Mouse (Mus musculus): Measurements from ENCODE around the gene Ndst2.
A peak's percentile ranks its signal among the peaks of the same experiment; 100 is the strongest.

The Ndst2 gene

DNA sequence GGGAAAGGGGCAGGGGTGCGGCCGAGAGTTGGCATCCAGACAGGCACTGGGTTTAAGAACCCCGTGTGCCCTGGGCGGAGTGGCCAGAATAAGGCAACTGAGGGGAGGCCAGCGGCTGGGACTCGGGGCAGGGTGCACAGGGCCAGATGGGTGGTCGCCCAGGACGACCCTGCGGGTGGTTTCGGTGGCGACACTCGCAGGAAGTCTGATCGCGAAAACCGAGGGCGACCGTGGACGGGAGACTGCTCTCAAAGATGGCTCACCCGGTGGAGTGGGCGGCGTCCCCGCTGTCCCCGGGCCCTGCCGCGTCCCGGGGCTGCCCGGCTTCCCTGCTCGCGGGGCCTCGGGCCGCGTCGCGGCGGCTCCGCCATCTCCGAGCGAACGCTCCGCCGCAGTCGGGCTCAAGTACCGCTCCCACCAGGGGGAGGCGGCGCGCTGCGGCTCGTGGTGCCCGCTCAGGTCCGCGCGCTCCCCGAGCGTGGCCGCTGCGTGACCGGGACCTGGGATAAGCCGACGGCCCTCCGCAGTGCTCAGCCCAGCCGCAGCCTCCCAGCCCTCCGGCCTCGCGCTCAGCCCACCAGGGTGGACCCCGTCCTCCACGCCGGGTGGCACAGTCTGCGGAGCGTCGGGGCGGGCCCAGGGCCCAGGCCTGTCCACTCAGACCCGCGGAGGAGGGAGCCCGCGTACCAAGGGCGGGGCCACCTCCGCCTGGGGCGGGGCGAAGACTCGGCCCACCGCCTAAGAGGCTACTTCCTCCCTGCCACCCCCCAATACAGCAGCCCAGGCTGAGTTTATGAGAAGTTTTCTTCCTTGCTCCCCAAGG lies at the start of gene Ndst2:
Gene Ndst2, minus strand, starts transcription at position 611 of the 823 bp plus-strand sequence.
- DNase-seq (ENCODE audit: low read depth, low spot score) = peak; percentile 89

DNA sequence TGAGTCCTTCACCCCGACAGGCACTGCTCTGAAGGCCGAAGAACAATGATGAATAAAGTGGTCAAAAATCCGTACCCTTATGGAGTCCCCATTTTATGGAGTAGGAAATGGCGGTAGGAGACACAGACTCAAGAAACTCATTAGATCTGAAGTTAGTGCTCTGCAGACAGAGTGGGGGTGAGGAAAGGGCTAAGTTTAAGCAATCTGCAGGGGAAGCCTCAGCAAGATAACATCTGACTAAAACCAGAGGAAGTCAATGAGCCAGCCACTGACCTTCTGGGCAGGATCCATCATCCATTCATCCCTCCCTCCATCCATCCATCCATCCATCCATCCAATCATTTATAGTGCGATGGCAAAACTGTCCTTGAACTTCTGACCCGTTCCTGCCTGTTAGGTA lies 49.2 kb upstream of the Ndst2 start:
- DNase-seq (ENCODE audit: low read depth, low spot score) = no peak

DNA sequence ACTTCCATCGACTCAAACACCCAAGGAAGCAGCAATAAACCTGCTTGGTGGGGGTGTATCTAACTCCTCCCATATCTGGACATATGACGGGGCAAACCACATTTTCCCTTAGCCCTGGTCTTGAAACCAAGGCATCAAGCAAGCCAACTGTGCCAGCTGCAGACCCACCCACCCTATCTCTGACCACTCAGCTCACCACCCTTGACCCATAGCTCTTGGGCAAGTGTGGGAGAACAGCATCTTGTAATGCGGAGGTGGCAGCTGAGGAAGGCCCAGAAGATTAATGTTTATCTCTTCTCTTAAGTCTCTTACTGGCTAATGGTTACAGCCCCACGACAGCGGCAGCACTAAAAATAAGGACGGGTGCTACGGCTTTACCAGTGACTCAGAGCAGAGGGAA lies 48.5 kb upstream of the Ndst2 start:
- DNase-seq (ENCODE audit: low read depth, low spot score) = no peak

DNA sequence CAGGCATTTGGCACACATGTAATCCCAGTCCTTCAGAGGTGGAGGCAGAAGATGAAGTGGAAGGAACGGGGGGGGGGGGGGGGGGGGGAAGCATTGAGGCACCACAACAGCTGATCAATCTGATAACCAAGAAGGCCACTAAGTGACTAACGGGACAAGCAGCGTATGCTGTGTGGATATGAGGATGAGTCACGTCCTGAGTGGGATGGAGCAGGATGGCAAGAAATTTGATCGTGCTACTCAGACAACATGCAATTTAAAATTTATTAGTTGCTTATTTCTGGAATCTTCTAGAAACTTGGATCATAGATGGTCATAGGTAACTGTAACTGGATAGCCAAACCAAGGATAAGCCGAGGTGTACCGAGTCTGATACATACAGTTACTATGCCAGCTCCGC lies 45.9 kb upstream of the Ndst2 start:
- DNase-seq (ENCODE audit: low read depth, low spot score) = no peak

DNA sequence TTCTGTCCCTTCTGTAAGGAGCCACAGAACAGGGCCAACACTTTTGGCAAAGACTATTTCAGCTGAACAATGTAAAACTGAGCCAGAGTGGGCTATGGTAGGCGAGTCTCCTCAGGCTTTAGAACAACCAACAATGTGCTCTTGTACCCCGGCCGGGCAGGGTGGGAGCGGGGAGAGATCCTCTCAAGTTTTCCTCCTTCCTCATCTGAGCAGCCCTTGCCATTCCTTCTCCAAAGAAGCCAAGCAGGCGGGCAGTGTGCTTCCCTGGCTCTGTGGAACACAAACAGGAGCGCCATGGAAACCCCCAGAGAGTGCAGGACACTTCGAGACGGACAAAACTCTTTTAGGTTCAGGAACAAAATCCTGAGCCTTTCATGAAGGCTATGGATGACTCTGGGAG lies 44.1 kb upstream of the Ndst2 start:
- no peak for DNase-seq (ENCODE audit: low read depth, low spot score)

DNA sequence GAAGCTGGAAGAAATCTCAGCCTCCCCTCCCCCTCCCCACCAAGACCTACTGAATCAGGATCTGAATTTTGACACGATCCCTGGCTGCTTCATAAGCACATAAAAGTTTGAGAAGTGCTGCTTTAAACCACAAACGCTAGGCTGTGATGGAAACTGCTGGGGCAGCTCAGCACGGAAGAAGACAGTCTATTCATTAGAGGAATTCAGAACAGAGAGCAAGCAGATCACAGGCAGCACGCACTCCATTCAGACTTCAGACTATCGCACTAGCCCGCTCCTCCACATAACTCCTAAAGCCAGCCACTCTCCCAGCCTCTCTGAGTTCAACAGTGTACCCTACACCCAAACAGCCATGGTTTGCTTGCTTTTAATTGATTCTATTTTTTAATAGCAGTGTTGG lies 41.3 kb upstream of the Ndst2 start:
- DNase-seq (ENCODE audit: low read depth, low spot score) = no peak

DNA sequence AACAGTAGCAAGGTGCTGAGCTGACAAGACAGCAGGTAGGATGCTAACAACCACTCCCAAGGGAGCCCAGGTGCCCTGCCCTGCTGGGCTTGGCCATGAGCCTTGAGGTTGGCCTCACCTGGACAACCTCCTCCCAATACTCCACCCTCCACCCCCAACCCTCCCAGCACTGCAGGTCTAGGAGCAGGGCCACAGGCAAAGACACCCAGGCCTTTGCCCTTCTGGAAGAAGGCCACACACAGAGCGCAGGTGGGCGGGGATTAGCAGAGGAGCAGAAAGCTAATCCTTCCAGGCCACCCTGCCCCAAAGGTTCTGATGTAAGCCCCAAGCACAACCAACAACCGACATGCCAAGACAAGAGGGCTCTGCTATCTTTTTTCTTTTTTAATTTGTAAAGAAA lies 39.0 kb upstream of the Ndst2 start:
- no peak for DNase-seq (ENCODE audit: low read depth, low spot score)

DNA sequence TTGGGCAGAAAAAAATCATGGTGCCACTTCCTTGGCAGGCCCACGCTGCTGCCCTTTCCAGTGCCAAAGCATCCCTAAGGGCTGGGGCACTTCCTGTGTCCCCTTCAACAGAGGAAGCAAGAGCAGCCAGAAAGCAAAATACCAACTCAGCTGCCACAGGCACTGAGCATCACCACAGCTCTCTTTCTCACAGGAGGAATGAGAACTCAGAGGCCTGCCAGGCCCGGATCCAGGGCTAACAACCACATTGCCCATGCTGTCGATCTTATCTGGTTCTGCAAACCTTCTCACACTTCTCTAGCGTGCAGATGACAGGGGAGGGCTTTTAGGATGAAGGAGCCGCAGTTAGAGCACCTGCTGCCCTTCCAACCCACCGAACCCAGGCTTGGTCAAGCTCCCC lies 38.4 kb upstream of the Ndst2 start:
- no peak for DNase-seq (ENCODE audit: low read depth, low spot score)

DNA sequence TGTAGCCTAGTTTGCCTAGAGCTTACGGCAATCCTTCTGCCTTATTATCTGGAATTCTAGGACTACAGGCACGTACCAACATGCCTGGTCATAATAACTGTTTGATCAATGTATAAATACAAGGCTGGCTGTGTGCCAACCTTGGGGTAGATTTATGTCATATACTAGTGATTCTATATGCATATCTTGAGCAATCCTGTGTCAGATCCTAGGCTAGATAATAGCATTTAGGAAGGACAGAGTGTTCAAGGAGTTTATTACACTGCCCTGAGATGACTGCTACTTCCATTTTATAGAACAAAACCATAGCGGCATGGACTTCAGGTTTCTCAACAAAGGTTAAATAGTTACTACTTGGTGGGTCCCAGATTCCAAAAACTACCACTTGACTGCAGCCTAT lies 37.6 kb upstream of the Ndst2 start:
- no peak for DNase-seq (ENCODE audit: low read depth, low spot score)

DNA sequence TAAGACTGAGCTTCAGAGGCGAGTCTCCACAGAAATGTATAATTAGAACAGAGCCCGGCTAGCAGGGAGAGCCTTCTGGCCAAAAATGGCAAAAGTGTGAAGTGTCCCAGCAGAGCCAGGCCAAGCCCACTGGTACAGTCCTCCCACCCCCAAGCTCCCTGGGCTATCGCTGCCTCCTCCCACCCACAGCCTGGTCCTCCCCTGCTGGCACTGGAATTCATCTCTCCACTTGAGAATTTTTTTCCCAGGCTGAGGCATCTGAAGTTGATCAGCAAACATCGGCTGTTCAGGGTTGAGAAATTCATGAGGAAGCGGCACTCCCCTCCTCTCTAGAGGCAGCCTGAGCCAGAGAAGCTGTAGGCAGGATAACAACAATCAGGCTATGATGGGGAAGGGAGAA lies 34.2 kb upstream of the Ndst2 start:
- DNase-seq (ENCODE audit: low read depth, low spot score) = no peak

DNA sequence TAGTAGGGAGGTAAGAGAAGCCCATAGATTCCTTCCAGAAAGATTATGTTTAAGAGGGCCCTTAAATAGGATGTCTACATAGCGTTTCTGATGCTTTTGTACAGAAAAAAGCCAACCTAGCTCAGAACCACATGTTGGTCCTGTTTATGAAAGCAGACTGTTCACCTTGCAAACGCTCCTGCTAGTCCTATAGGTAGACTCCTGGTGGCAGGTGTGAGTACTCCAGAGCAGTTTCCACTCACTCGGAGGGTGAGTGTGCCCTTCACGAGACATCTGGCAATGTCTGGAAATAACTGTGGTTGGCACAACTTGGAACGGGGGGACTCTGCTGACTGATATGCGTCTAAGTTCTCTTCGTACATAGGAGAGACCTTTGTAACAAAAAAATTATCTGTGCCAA lies 33.6 kb upstream of the Ndst2 start:
- no peak for DNase-seq (ENCODE audit: low read depth, low spot score)

DNA sequence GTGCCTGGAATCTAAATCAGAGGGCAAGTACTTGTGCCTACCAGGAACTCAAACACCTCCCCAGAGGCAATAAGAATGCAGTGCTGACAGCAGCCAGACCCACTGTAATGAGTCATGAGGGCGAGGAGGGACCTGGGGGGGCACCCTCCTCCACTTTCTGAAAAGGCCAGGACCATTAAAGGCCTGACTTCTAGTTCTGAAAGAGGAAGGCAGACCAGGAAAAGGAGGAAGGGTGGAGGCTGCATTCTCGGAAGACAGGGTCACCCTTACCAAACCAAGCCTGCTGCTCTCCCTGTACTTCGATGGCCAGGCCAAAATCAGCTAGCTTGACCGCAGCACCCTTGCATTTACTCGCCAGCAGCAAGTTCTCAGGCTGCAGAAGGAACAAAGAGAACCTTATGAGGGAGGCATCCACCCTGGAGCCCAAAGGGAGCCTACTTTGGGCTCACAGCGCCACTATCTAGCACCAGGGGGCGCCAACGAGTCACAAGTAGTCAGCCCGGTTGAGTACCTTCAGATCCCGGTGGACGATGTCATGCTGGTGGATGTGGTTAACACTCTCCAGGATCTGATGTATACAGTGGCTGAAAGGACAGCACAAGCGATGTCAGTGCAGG lies 31.4 kb upstream of the Ndst2 start:
- peak; percentile 81 for DNase-seq (ENCODE audit: low read depth, low spot score)

DNA sequence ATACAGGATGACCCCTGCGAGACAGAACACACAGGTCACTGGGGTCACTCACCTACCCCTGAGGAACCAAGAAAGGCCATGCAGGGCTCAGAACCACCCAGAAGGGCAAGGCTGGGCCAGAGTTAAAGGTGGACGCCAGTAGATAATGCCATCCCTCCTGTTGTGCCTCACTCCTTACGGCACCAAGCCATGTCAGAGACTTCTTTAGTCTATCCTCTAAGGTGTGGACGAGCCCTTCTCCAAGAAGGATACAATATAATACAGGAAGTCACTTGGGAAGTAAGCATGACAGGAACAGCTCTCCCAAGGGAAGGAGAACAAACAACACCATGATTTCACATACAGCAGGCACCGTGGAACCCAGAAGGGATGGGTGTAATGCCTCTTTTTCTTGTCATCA lies 30.6 kb upstream of the Ndst2 start:
- DNase-seq (ENCODE audit: low read depth, low spot score) = no peak

DNA sequence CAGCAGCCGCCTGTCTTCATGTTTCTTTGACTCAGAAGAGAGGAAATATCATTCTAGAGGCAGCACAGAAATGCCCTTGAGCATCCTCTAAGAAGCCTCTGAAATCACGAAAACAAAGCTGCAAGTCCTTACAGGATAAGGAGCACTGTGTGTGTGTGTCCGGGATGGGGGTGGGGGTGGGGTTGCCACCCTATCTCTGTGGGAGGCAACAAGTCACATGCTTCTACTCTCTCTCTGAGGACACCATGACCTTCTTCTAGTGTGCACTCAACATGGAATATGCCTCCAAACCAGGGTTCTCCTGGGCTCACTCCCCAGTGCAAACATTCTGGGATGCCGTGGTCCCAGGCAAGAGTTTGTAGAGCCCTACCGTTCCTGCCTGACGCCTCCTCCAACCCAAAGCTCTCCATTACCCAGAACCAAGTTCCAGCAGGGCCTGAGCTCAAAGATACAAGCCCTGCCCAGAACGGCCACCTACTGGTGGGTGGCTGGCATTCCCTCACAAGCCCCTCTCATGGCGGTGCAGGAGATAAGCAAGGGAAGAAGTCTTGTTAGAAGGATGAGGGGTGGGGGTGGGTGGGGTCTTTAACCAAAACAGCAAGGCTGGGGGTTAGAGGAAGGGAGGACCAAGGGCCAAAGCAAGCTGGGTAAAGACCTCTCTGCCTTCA lies 24.5 kb upstream of the Ndst2 start:
- DNase-seq (ENCODE audit: low read depth, low spot score) = no peak

DNA sequence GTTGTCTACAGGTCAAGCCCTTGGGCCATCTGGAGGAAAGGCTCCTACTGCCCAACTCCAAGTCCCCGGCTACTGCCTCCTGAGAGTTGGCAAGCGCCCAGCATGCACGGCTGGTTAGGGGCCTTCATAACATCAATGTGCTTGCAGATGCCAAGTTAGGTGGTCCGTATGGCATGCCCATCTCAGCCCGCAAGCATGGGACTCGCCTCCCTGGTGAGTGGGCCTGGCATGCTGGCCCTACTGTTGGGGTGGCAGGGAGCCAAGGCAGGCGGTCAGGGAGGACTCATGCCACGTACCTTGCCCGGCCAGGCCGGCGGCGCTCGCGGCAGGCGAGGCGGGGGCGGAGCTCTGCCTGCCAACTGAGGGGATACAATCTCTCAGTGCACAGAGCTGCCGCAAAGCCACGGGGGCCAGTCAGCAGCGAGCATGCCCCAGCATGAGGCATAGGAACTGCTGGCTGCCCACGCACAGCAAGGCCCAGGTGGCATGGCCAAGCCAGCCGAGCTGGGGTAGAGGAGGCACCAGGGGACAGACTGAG lies 23.1 kb upstream of the Ndst2 start:
- no peak for DNase-seq (ENCODE audit: low read depth, low spot score)

DNA sequence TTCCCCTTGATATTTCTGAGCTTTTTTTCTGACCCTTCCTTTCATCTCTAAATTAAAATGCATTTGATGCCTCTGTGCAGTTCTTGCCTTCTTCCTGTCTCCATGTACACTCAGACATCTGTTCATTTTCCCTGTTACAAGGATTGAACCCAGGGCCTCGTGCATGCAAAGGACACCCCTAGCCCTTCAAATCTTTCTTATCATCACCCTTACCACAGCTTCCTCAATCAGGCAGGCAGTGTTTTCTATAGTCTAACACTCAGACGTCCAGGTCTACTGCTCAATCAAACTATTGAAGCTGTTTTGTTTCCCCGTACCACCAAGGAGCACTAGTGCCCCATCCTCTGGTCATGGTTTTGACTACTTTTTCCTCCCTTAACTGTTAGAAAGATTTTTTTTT lies 19.4 kb upstream of the Ndst2 start:
- DNase-seq (ENCODE audit: low read depth, low spot score) = no peak

DNA sequence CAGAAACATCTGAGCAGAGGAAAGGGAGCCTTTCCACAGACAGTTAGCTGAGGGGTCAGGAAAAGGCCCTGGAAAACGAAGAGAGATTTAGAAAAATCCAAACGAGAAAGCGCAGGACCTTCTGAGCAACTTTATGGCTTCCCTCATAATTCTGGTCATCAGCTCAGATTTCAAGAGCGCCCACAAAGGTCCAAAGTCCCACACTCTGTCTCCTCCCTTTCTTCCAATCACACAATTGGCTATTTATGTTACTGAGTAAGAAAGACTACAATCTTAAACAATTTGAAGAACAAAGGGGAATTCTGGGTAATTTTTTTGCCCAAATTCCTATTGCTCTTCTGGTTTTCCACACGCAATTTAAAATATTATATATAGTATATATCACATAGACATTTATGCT lies 16.1 kb upstream of the Ndst2 start:
- no peak for DNase-seq (ENCODE audit: low read depth, low spot score)

DNA sequence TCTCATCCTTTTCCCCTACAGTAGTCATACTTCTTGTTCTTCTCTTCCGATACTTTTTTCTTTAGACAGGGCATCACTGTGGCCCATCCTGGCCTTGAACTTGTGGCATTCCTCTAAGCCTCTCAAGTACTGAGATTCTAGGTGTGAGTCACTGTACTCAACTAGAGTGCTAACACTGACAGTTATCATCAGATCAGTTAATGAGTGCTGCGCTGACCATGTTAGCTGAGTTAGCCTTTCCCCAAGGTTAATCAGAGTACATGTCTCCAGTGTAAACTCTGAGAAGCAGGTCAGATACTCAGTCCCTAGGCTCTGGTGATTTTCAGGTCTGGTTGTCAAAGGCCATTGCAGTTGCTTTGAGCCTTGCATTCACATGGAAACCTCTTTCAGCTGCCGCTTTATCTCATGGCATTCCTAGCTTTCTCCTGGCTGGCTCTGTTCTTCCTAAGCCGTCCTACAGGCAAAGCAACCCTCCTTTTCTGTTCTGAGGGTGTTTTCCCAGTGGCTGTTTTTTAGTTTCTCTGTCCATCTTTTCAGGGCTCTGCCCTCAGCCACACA lies 15.2 kb upstream of the Ndst2 start:
- no peak for DNase-seq (ENCODE audit: low read depth, low spot score)

DNA sequence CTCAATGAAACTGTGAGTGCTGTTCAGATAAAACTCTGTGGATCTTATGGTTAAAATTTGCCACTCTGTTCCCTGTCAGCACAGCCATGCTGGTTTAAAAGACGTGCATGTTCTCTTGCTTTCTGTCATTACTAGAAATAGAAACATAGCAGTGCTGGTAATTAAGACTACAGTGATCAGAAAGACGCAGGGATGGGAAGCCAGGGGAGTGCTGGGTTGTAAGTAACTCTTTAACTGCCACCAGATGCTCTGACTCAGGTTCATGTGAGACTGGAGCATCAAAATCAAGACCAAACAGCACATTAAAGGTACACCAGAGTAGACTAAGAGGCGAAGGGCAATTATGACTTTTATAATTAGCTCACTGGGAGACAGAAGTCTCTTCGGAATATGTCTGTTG lies 14.0 kb upstream of the Ndst2 start:
- no peak for DNase-seq (ENCODE audit: low read depth, low spot score)

DNA sequence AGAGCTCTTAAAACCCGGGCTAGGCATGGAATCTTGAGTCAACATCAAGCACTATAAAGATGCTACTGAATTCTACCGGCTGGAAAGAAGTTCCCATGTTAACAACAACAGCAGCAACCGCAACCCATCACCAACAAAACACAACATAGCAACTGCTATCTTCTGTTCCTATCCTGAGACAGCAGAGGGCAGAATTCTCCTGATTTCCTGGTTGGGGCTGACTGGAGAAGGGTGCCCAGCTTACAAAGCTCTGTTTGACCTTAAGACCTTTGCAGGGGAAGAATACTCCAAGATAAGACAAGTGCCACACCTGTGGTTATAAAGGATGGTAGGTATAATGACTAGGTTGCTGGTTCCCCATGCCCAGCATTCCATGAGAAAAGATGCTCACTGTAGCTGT lies 12.6 kb upstream of the Ndst2 start:
- DNase-seq (ENCODE audit: low read depth, low spot score) = no peak

DNA sequence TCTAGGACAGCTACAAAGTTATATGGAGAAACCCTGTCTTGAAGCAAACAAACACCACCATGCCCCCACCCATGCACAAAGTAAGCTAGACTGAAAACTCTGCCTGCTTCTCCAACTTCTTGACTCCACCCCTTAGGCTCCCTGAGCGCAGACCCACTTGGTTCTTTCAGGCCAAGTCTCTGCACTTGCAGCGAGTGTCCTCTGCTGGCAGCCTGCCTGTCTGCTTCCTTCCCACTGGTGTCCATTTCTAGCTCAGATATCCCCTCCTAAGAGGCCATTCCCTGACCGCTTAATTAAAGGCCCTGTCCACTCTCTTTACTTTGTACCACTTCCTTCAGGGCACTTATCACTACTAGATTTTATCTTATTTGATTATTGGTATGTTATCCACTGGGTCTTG lies 9.3 kb upstream of the Ndst2 start:
- no peak for DNase-seq (ENCODE audit: low read depth, low spot score)

DNA sequence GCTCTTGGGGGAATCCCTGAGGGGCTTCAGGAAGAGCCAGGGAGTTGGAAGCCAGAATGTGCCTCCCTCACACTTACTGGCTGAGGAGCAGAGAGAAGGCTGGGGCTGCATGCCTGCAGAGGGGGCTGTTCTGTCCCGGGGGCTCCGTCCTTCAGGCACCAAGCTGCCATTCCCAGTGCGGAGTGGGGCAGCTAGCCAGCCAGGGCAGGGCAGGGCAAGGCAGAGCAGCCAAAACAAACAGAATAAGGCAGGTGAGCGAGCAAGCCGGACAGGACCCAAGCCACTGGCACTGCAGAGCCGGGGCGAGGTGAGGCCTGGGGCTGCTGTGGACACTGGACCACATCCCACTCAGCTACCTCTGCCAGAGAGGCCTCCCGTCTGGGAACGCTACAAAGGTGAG lies 6.9 kb upstream of the Ndst2 start:
- no peak for DNase-seq (ENCODE audit: low read depth, low spot score)

All from forelimb bud, embryonic 11.5 days (tissue).